In genomic region chr12:27537507-27537906, GRCm38 (mm10) we compare ENCODE assay signal across 15 mouse cellular contexts.
A peak's percentile ranks its signal among the peaks of the same experiment; 100 is the strongest.
DNase-seq lines count a peak whose midpoint lies in the region; ATAC-seq and TF ChIP-seq lines count a peak whose summit lies in the region.
"Had no signal": no experiment of that assay in that cellular context is flagged by ENCODE, and none has a peak within 500 bp of the region (broad histone marks: within the 10 kb centered on the region; RNA-seq: fewer than 3 reads in every experiment).

No protein-coding gene starts in this region.

- WGBS in kidney, embryonic 15.5 days: 71% methylated on average over 3 of the region's 3 CpGs
- WGBS in kidney, adult 2 months: 74% methylated on average over 3 of the region's 3 CpGs
- WGBS in embryonic facial prominence, embryonic 13.5 days: 61% methylated on average over 3 of the region's 3 CpGs
- WGBS in hindbrain, embryonic 16.5 days: 60% methylated on average over 3 of the region's 3 CpGs
- WGBS in neural tube, embryonic 15.5 days: 33% methylated on average over 3 of the region's 3 CpGs

- no peak for TF ChIP-seq CTCF in kidney, adult 2 months (conservative IDR thresholded peaks at IDR 0.05; ENCODE audit: insufficient read depth, insufficient read length, low read depth, low read length)

- H3K4me2 ChIP-seq in kidney, embryonic 15.5 days: 0 out of 2 replicates have a peak overlapping the region, but pooled peaks have one; percentile 37
- peak overlapping the region; percentile 55 for H3K4me2 ChIP-seq in embryonic facial prominence, embryonic 13.5 days
- no peak overlapping the region; the same call in 1 of the 2 replicates for H3K4me2 ChIP-seq in hindbrain, embryonic 16.5 days (ENCODE audit: low read length)
- H3K4me2 ChIP-seq in neural tube, embryonic 15.5 days: peak overlapping the region; percentile 39
- H3K4me2 ChIP-seq: forebrain, embryonic 13.5 days; liver, embryonic 11.5 days had no signal

- H3K9ac ChIP-seq in kidney, embryonic 15.5 days: no peak overlapping the region
- H3K9ac ChIP-seq in embryonic facial prominence, embryonic 13.5 days: no peak overlapping the region
- no peak overlapping the region for H3K9ac ChIP-seq in hindbrain, embryonic 16.5 days (ENCODE audit: low read depth, low read length)
- H3K9ac ChIP-seq in neural tube, embryonic 15.5 days (replicated peaks): no peak overlapping the region
- H3K9ac ChIP-seq: forebrain, embryonic 13.5 days had no signal

- H3K27me3 ChIP-seq in kidney, embryonic 15.5 days: no peaks in the 10 kb centered on the region
- H3K27me3 ChIP-seq in kidney, adult 2 months (replicated peaks; ENCODE audit: control insufficient read depth, insufficient read depth, low read length): no peaks in the 10 kb centered on the region
- H3K27me3 ChIP-seq in embryonic facial prominence, embryonic 13.5 days: no peaks in the 10 kb centered on the region
- H3K27me3 ChIP-seq in hindbrain, embryonic 16.5 days (replicated peaks; ENCODE audit: control insufficient read depth, insufficient read depth, low read length): no peaks in the 10 kb centered on the region
- no peaks in the 10 kb centered on the region for H3K27me3 ChIP-seq in neural tube, embryonic 15.5 days (replicated peaks)
- H3K27me3 ChIP-seq: forebrain, embryonic 13.5 days; megakaryocyte, embryonic 14.5 days had no signal

- no peak overlapping the region for H3K27ac ChIP-seq in kidney, embryonic 15.5 days
- H3K27ac ChIP-seq in kidney, adult 2 months (ENCODE audit: insufficient read depth, low read depth, low read length): no peak overlapping the region
- no peak overlapping the region for H3K27ac ChIP-seq in embryonic facial prominence, embryonic 13.5 days
- H3K27ac ChIP-seq in hindbrain, embryonic 16.5 days (ENCODE audit: low read depth, low read length): no peak overlapping the region
- no peak overlapping the region for H3K27ac ChIP-seq in neural tube, embryonic 15.5 days (replicated peaks)

- TF ChIP-seq POLR2A in kidney, adult 2 months (IDR thresholded peaks at IDR 0.05; ENCODE audit: low read depth, low read length): no peak

- no peaks in the 10 kb centered on the region for H3K36me3 ChIP-seq in kidney, embryonic 15.5 days
- H3K36me3 ChIP-seq in kidney, adult 2 months (ENCODE audit: control insufficient read depth, insufficient read depth, low read length): no peaks in the 10 kb centered on the region
- H3K36me3 ChIP-seq in embryonic facial prominence, embryonic 13.5 days: no peaks in the 10 kb centered on the region
- no peaks in the 10 kb centered on the region for H3K36me3 ChIP-seq in hindbrain, embryonic 16.5 days (ENCODE audit: control insufficient read depth, insufficient read depth, low read length)
- no peaks in the 10 kb centered on the region for H3K36me3 ChIP-seq in neural tube, embryonic 15.5 days

- peaks cover 21% of the 10 kb centered on the region for H3K4me1 ChIP-seq in kidney, embryonic 15.5 days
- H3K4me1 ChIP-seq in kidney, adult 2 months (ENCODE audit: control insufficient read depth, insufficient read depth, low read length): no peaks in the 10 kb centered on the region
- peaks cover 18% of the 10 kb centered on the region for H3K4me1 ChIP-seq in embryonic facial prominence, embryonic 13.5 days
- peaks cover 2% of the 10 kb centered on the region; the same call in 1 of the 2 replicates for H3K4me1 ChIP-seq in hindbrain, embryonic 16.5 days (ENCODE audit: control insufficient read depth, insufficient read depth, low read depth, low read length)
- H3K4me1 ChIP-seq in neural tube, embryonic 15.5 days: peaks cover 21% of the 10 kb centered on the region
- H3K4me1 ChIP-seq: megakaryocyte, embryonic 14.5 days had no signal

- H3K4me3 ChIP-seq in kidney, embryonic 15.5 days (replicated peaks): no peak overlapping the region
- H3K4me3 ChIP-seq in kidney, adult 2 months (ENCODE audit: insufficient read depth, low read depth, low read length): no peak overlapping the region
- 0 out of 2 replicates have a peak overlapping the region, but pooled peaks have one; percentile 9 for H3K4me3 ChIP-seq in embryonic facial prominence, embryonic 13.5 days
- H3K4me3 ChIP-seq in hindbrain, embryonic 16.5 days (ENCODE audit: low read length): no peak overlapping the region
- H3K4me3 ChIP-seq in neural tube, embryonic 15.5 days (replicated peaks): no peak overlapping the region
- H3K4me3 ChIP-seq: forebrain, embryonic 13.5 days; megakaryocyte, embryonic 14.5 days had no signal

- no peak for ATAC-seq in kidney, embryonic 15.5 days (replicated peaks; ENCODE audit: low FRiP score)
- no peak for ATAC-seq in embryonic facial prominence, embryonic 13.5 days (ENCODE audit: insufficient number of reproducible peaks, insufficient read depth, low FRiP score, low TSS enrichment, low read depth)
- ATAC-seq in hindbrain, embryonic 16.5 days: peak; percentile 65
- no peak for ATAC-seq in neural tube, embryonic 15.5 days (ENCODE audit: low FRiP score)
- ATAC-seq: CD4-positive, CD25-positive, alpha-beta regulatory T cell, adult 4 months; forebrain, embryonic 13.5 days; intestine, postnatal 0 days had no signal

- no peaks in the 10 kb centered on the region for H3K9me3 ChIP-seq in kidney, embryonic 15.5 days (replicated peaks)
- H3K9me3 ChIP-seq in embryonic facial prominence, embryonic 13.5 days: no peaks in the 10 kb centered on the region
- no peaks in the 10 kb centered on the region; the same call in 1 of the 2 replicates for H3K9me3 ChIP-seq in hindbrain, embryonic 16.5 days (ENCODE audit: control insufficient read depth, low read length)
- no peaks in the 10 kb centered on the region for H3K9me3 ChIP-seq in neural tube, embryonic 15.5 days (replicated peaks)
- H3K9me3 ChIP-seq: forebrain, embryonic 13.5 days; megakaryocyte, embryonic 14.5 days had no signal

- no peak for DNase-seq in kidney, adult 2 months
- no peak for DNase-seq in embryo, embryonic 11 days
- no peak for DNase-seq in urinary bladder, postnatal 36 days (ENCODE audit: low spot score in 2 of 2)
- DNase-seq: adrenal gland, postnatal 36 days; cerebellum, adult 11 months; heart, postnatal 10 days had no signal
